Mouse (Mus musculus) bone marrow, adult 2 months (tissue): ENCODE measurements around the gene Slc7a5. TPM values are rescaled to one million over a fixed set of nuclear protein-coding genes. Genes with fewer than 3 reads are reported as not detected.

Experiments
- H3K27ac ChIP-seq: fragments of 200-500 bp; 2 replicates; pipeline ENCODE4 v1.5.1; 2012; ENCODE audit warnings: low read depth, mild to moderate bottlenecking, control low read depth, inconsistent platforms, low read length; ENCODE audit not compliant: control insufficient read depth, poor library complexity, insufficient read depth
- H3K4me1 ChIP-seq: fragments of 200-500 bp; 2 replicates; pipeline ENCODE4 v1.6.1; 2011; ENCODE audit warnings: low read length; ENCODE audit not compliant: control insufficient read depth, insufficient read depth
- H3K4me3 ChIP-seq: fragments of 200-500 bp; replicated peaks from 2 replicates; pipeline ENCODE3; 2011; ENCODE audit warnings: mild to moderate bottlenecking, low read depth, low read length, control low read depth; ENCODE audit not compliant: control insufficient read depth
- CTCF ChIP-seq: fragments of 200-500 bp; IDR thresholded peaks from 2 replicates; pipeline ENCODE4 v1.5.1; 2011; ENCODE audit warnings: low read length, control low read depth; ENCODE audit not compliant: control insufficient read depth, insufficient read depth
- POLR2A ChIP-seq: fragments of 200-500 bp; IDR thresholded peaks from 2 replicates; pipeline ENCODE4 v1.6.1; 2011; ENCODE audit warnings: low read depth, mild to moderate bottlenecking, control low read depth, low read length, borderline replicate concordance; ENCODE audit not compliant: control insufficient read depth
- WGBS: fragments of 180-500 bp; shearing (Covaris S2); methylation state at CpG from one replicate; pipeline ENCODE4 v1.1.7; 2018; 5-methylcytosine and 5-hydroxymethylcytosine counted together
- polyA plus RNA-seq: library from polyadenylated mRNA; stranded (reverse); fragments of >200 nt; gene quantifications from 2 replicates; pipeline ENCODE4 v1.2.4, GENCODE M21; 2011; ENCODE audit warnings: low replicate concordance; ENCODE audit not compliant: missing spikeins, insufficient read depth, insufficient read length

Slc7a5 gene
- polyA plus RNA-seq, 1 experiment = 66.4 TPM

DNA sequence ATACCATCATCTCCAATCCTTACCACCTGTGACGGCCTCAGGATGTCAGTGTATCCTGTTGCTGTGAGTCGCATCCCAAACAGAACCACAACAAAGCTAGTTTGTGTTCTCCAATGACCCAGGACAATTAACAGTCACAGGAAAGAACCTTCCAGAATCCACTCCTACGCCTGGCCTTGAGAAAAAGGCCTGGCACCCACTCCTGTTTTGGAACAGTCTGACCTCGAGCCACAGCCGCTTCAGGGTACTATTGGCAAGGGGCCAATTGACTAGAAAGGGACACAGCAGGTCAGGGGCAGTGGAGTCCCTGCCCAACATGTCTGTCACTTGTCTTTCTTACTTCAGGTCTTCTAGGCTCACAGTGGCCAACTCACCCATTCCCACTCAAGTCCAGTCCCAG, 14.6 kb downstream of the Slc7a5 start:
- no peak overlapping the region for H3K4me3 ChIP-seq
- H3K4me1 ChIP-seq = peaks cover 2% of the 10 kb centered on the region; the same call in 1 of the 2 replicates
- TF ChIP-seq CTCF (no peak), POLR2A (no peak)
- no peak overlapping the region for H3K27ac ChIP-seq
- 87% methylated on average over 5 of the region's 5 CpGs for WGBS

DNA sequence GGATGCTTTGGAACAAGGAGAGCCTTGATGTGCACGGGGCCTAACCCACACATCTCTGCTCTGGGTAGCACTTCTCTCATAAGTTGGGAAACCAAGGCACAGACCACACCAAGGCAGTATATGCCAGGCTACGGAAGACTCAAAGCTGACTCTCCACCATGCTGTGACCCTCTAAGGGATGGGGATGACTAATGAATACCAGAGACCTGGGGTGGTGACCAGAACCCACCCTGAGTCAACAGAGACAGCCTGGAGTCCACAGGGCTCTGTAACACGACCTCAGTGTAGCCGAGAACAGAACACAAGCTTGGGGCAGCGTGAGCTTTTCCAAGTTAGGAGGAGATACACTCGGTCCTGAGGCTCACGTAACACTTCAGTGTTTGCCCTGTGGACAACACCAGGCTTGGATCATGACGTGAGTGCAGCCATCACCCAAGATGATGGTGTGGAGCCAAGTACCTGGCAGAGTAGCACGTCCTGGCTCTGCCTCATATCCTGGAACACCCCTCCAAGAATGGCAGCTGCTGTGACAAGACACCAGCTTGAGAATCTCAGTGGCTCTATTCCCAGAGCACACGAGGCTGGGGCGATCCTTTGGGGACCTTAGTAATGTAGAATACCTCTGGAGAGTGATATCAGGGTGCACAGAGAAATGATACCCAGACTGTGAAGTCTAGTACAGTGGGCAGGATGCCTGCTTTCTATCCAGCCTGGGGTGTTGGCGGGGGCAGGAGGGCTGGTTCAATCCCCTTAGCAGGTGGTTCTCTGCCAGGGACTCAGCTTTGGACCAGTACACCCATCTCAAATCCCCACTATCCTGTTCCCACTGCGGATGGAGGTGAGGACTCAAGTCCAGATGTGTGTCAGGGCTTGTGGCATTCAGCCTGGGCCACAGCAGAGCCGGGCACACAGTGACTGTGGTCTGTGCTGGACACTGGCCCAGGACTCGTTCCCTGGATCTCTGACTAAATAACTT, 17.4 kb downstream of the Slc7a5 start:
- Histone ChIP-seq H3K4me1 (no peaks in the 10 kb centered on the region), H3K4me3 (no peak overlapping the region), H3K27ac (no peak overlapping the region)
- TF ChIP-seq CTCF = no peak
- no peak for TF ChIP-seq POLR2A
- 88% methylated on average over 15 of the region's 15 CpGs for WGBS

- no peak overlapping the region for H3K4me3 ChIP-seq
- no peaks in the 10 kb centered on the region for H3K4me1 ChIP-seq
- H3K27ac ChIP-seq = no peak overlapping the region
- 85% methylated on average over 1 of the region's 1 CpGs for WGBS
- no peak for TF ChIP-seq CTCF
- no peak for TF ChIP-seq POLR2A
Measured at GRCm38 (mm10) chr8:121889317-121889716, 18.2 kb downstream of the Slc7a5 start.

- Histone ChIP-seq H3K27ac (no peak overlapping the region), H3K4me1 (no peaks in the 10 kb centered on the region), H3K4me3 (no peak overlapping the region)
- WGBS = 65% methylated on average over 1 of the region's 1 CpGs
- no peak for TF ChIP-seq POLR2A
- TF ChIP-seq CTCF = no peak
Measured at GRCm38 (mm10) chr8:121887547-121887946, 19.9 kb downstream of the Slc7a5 start.

DNA sequence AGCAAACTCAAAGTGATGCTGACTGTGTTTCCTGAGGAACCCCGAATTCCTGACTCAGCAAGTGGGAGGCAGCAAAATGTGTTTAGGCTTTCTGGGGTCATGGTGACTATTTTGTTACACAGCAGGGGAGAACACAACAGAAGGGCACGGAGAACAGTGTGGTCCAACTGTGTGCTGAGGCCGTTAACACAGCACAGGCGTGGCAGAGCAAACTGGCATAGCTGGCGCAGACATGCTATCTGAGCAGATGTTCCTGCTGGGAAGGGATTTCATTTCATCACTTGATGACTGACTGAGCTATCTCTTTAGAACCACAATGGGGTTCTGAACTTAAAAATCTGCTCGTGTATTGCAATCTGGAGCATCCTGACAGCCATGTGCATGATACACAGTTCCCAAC, 22.1 kb downstream of the Slc7a5 start:
- no peaks in the 10 kb centered on the region for H3K4me1 ChIP-seq
- TF ChIP-seq CTCF (no peak), POLR2A (no peak)
- H3K4me3 ChIP-seq = no peak overlapping the region
- whole genome bisulfite sequencing = 90% methylated on average over 6 of the region's 6 CpGs
- H3K27ac ChIP-seq = no peak overlapping the region

DNA sequence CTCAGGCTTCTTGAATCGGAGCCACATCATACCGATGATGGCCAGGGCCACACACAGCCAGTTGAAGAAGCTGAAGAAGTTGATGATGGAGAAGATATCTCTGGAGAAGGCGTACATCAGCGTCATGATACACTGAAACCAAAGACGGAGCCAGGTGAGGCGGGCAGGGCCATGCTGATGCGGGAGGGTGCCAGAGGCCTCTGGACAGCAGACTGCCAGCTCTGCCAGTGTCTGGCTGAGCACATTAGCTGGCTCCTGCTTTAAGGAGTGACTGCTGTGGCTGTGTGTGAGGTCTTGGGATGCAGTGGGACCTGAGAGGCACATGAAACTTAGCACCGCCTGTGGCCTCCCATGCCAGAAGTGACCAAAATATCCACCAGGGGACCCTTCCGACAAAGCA, 22.5 kb downstream of the Slc7a5 start:
- H3K4me3 ChIP-seq = no peak overlapping the region
- no peak for TF ChIP-seq CTCF
- no peak for TF ChIP-seq POLR2A
- 93% methylated on average over 9 of the region's 9 CpGs for WGBS
- no peak overlapping the region for H3K27ac ChIP-seq
- no peaks in the 10 kb centered on the region for H3K4me1 ChIP-seq

DNA sequence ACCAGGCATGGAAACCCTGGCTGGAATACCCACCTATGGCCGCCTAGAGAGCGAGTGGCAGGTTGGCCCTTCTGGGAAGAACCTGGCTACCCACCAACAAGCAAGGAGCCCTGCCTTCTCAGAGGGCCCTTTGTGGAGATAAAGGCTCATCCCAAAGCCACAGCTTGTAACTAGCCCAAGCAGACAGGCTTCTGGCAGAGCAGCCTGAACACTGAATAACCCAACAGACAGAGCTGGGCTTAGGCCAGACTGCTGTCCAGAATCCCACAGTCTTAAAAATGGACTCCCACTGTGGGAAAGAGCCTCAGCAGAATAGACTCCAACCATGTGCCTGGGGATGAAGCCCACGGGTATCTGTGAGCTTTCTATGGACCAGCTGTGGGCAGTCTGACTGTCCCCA, 23.3 kb downstream of the Slc7a5 start:
- no peak overlapping the region for H3K4me3 ChIP-seq
- no peak overlapping the region for H3K27ac ChIP-seq
- WGBS = 91% methylated on average over 3 of the region's 3 CpGs
- no peak for TF ChIP-seq CTCF
- no peak for TF ChIP-seq POLR2A
- no peaks in the 10 kb centered on the region for H3K4me1 ChIP-seq

DNA sequence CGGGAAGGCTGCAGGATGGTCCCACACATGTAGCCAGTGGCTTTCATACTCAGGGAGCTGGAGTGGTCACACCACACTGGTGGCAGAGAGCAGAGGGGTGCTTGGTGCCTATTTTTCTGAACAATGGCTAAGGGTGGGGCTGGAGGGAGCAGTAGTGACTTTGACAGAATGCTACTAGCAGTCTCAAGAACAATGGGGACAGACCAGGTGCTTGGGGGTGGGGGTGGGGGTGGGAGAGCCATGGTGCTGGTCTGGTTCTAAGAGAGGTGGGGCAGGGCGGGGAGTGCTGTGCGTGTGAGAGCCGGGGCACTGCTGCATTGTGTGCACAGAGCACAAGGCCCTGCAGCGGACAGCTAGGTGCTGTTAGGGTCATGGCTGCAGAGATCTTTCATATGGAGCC, 25.6 kb downstream of the Slc7a5 start:
- peaks cover 1% of the 10 kb centered on the region; the same call in 1 of the 2 replicates for H3K4me1 ChIP-seq
- no peak overlapping the region for H3K4me3 ChIP-seq
- no peak for TF ChIP-seq POLR2A
- no peak for TF ChIP-seq CTCF
- 95% methylated on average over 5 of the region's 5 CpGs for WGBS
- H3K27ac ChIP-seq = no peak overlapping the region

DNA sequence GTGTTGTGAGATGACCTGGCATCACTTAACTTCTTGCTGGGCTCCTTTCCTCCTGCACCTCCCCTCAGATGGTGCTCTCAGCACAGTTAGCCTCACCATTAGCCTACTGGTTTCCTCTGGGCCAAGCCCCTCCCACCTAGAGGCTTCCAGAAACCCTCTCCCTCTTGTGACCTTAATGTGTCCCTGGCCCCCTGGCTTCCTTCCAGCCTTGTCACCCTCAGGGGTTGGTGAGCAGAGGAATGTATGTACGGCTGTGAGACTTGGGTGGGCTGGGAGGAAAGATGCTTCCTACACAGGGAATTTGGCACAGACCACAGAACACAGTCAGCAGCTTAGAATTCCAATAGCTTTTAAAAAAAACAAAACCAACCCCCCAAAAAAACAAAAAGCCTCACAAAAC, 26.7 kb downstream of the Slc7a5 start:
- Histone ChIP-seq H3K4me3 (no peak overlapping the region), H3K27ac (no peak overlapping the region), H3K4me1 (peaks cover 1% of the 10 kb centered on the region; the same call in 1 of the 2 replicates)
- no peak for TF ChIP-seq CTCF
- TF ChIP-seq POLR2A = no peak
- WGBS = 79% methylated on average over 1 of the region's 1 CpGs

DNA sequence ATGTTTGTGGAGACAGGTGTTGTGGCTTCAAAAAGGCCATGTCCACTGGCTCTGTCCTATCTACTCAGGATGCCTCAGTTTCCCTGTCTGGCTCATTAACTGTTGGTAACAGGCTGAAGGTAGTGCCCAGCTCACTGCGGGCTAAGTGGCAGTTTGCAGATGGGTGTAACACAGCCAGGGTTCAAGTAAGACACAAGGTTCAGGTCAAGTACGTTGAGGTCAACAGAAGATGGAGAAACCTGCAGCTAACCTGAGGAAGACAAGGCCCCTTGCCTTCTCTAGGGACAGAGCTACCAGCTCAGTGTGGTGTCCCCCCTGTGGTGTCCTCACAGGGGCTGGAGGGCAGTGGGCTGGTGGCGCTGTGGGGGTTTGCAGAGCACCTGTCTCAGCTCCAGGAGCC, 27.8 kb downstream of the Slc7a5 start:
- H3K4me1 ChIP-seq = peaks cover 1% of the 10 kb centered on the region; the same call in 1 of the 2 replicates
- H3K4me3 ChIP-seq = no peak overlapping the region
- H3K27ac ChIP-seq = no peak overlapping the region
- WGBS = 89% methylated on average over 3 of the region's 3 CpGs
- no peak for TF ChIP-seq POLR2A
- no peak for TF ChIP-seq CTCF
